Mouse (Mus musculus): ENCODE measurements around the gene Orai1. TPM values are rescaled to one million over a fixed set of nuclear protein-coding genes. Genes with fewer than 3 reads are reported as not detected.

The Orai1 gene
- polyA plus RNA-seq, 1 experiment from 2014 or later = 13.5 TPM

GRCm38 (mm10) chr5:123063141-123063540, 48.3 kb downstream of the Orai1 start:
- H3K9ac ChIP-seq = no peak overlapping the region
- no peaks in the 10 kb centered on the region for H3K9me3 ChIP-seq (replicated peaks)
- ATAC-seq (ENCODE audit: low FRiP score) = no peak
- H3K4me1 ChIP-seq = no peaks in the 10 kb centered on the region; the same call in 1 of the 2 replicates
- H3K36me3 ChIP-seq = no peaks in the 10 kb centered on the region
- H3K4me3 ChIP-seq = no peak overlapping the region
- no peaks in the 10 kb centered on the region for H3K27me3 ChIP-seq
- 88% methylated on average over 3 of the region's 3 CpGs for WGBS
- H3K27ac ChIP-seq = no peak overlapping the region
- no peak overlapping the region for H3K4me2 ChIP-seq (replicated peaks)

GRCm38 (mm10) chr5:123064207-123064606, 49.3 kb downstream of the Orai1 start:
- Histone ChIP-seq H3K27me3 (no peaks in the 10 kb centered on the region), H3K9ac (no peak overlapping the region), H3K9me3 (replicated peaks) (no peaks in the 10 kb centered on the region), H3K27ac (no peak overlapping the region), H3K36me3 (no peaks in the 10 kb centered on the region), H3K4me3 (no peak overlapping the region), H3K4me2 (replicated peaks) (no peak overlapping the region), H3K4me1 (no peaks in the 10 kb centered on the region)
- 35% methylated on average over 6 of the region's 6 CpGs for WGBS
- ATAC-seq (ENCODE audit: low FRiP score) = no peak

- H3K4me3 ChIP-seq = no peak overlapping the region
- no peak overlapping the region for H3K27ac ChIP-seq
- no peak for ATAC-seq (ENCODE audit: low FRiP score)
- no peaks in the 10 kb centered on the region for H3K4me1 ChIP-seq
- no peak overlapping the region for H3K9ac ChIP-seq
- no peaks in the 10 kb centered on the region for H3K27me3 ChIP-seq
- H3K9me3 ChIP-seq (replicated peaks) = no peaks in the 10 kb centered on the region
- WGBS = 27% methylated on average over 6 of the region's 6 CpGs
- H3K4me2 ChIP-seq (replicated peaks) = no peak overlapping the region
- H3K36me3 ChIP-seq = no peaks in the 10 kb centered on the region
Observed at GRCm38 (mm10) chr5:123067395-123067995, 52.6 kb downstream of the Orai1 start.

GRCm38 (mm10) chr5:123068115-123068514, 53.2 kb downstream of the Orai1 start, which contains the start of gene Tmem120b:
Gene Tmem120b, plus strand, starts transcription at chr5:123068415.
- no peak within 1 kb of the TSS for H3K27ac ChIP-seq
- no peaks in the 10 kb centered on the region for H3K4me1 ChIP-seq
- no peak within 1 kb of the TSS for H3K9ac ChIP-seq
- no peak within 1 kb of the TSS for H3K4me3 ChIP-seq
- ATAC-seq (ENCODE audit: low FRiP score) = no peak
- H3K4me2 ChIP-seq (replicated peaks) = no peak within 1 kb of the TSS
- H3K9me3 ChIP-seq (replicated peaks) = no peaks in the 10 kb centered on the region
- WGBS = 92% methylated on average over 12 of the region's 12 CpGs
- H3K27me3 ChIP-seq = no peaks in the 10 kb centered on the region
- no peaks in the 10 kb centered on the region for H3K36me3 ChIP-seq

- Histone ChIP-seq H3K4me2 (replicated peaks) (no peak overlapping the region), H3K36me3 (no peaks in the 10 kb centered on the region), H3K4me3 (no peak overlapping the region), H3K9ac (no peak overlapping the region), H3K9me3 (replicated peaks) (no peaks in the 10 kb centered on the region), H3K27ac (no peak overlapping the region), H3K27me3 (no peaks in the 10 kb centered on the region), H3K4me1 (no peaks in the 10 kb centered on the region)
- no peak for ATAC-seq (ENCODE audit: low FRiP score)
- WGBS = 96% methylated on average over 2 of the region's 2 CpGs
Observed at GRCm38 (mm10) chr5:123068714-123069113, 53.8 kb downstream of the Orai1 start.

- Histone ChIP-seq H3K9ac (peak overlapping the region; percentile 82), H3K9me3 (replicated peaks) (0 out of 2 replicates have a peak, but pooled peaks cover 6% of the 10 kb centered on the region), H3K4me3 (peak overlapping the region; percentile 78), H3K36me3 (no peaks in the 10 kb centered on the region), H3K4me1 (peaks cover 20% of the 10 kb centered on the region), H3K27ac (peak overlapping the region; percentile 46), H3K27me3 (no peaks in the 10 kb centered on the region), H3K4me2 (replicated peaks) (peak overlapping the region; percentile 94)
- 8% methylated on average over 40 of the region's 45 CpGs for WGBS
- peak; percentile 93 for ATAC-seq (ENCODE audit: low FRiP score)
Observed at GRCm38 (mm10) chr5:123075576-123076418, 60.9 kb downstream of the Orai1 start.

- H3K27me3 ChIP-seq = no peaks in the 10 kb centered on the region
- WGBS = 5% methylated on average over 35 of the region's 35 CpGs
- H3K4me1 ChIP-seq = peaks cover 20% of the 10 kb centered on the region
- H3K36me3 ChIP-seq = no peaks in the 10 kb centered on the region
- H3K9me3 ChIP-seq (replicated peaks) = 0 out of 2 replicates have a peak, but pooled peaks cover 6% of the 10 kb centered on the region
- H3K9ac ChIP-seq = peak overlapping the region; percentile 82
- ATAC-seq (ENCODE audit: low FRiP score) = peak; percentile 91
- peak overlapping the region; percentile 78 for H3K4me3 ChIP-seq
- H3K27ac ChIP-seq = peak overlapping the region; percentile 46
- peak overlapping the region; percentile 94 for H3K4me2 ChIP-seq (replicated peaks)
Observed at GRCm38 (mm10) chr5:123076419-123077281, 61.8 kb downstream of the Orai1 start.

- 85% methylated on average over 1 of the region's 1 CpGs for WGBS
- no peak overlapping the region for H3K4me3 ChIP-seq
- no peak overlapping the region for H3K27ac ChIP-seq
- no peaks in the 10 kb centered on the region for H3K36me3 ChIP-seq
- no peak for ATAC-seq (ENCODE audit: low FRiP score)
- no peak overlapping the region for H3K4me2 ChIP-seq (replicated peaks)
- H3K9me3 ChIP-seq (replicated peaks) = 0 out of 2 replicates have a peak, but pooled peaks cover 6% of the 10 kb centered on the region
- H3K27me3 ChIP-seq = no peaks in the 10 kb centered on the region
- peaks cover 23% of the 10 kb centered on the region for H3K4me1 ChIP-seq
- no peak overlapping the region for H3K9ac ChIP-seq
Observed at GRCm38 (mm10) chr5:123079568-123079967, 64.7 kb downstream of the Orai1 start.

GRCm38 (mm10) chr5:123080041-123080440, 65.2 kb downstream of the Orai1 start:
- Histone ChIP-seq H3K9ac (no peak overlapping the region), H3K4me2 (replicated peaks) (no peak overlapping the region), H3K4me1 (peaks cover 23% of the 10 kb centered on the region), H3K9me3 (replicated peaks) (0 out of 2 replicates have a peak, but pooled peaks cover 6% of the 10 kb centered on the region), H3K27ac (no peak overlapping the region), H3K36me3 (no peaks in the 10 kb centered on the region), H3K4me3 (no peak overlapping the region), H3K27me3 (no peaks in the 10 kb centered on the region)
- no peak for ATAC-seq (ENCODE audit: low FRiP score)
- 74% methylated on average over 8 of the region's 8 CpGs for WGBS

Other genes starting within 250 kb of the Orai1 start
- gene Camkk2, start 235.7 kb upstream of the Orai1 start, polyA plus RNA-seq (2016; fragmentation: Nextera tagmentation; extraction: Ambion mirVana) = 48.7 and 50.4 TPM in 2 replicates
- 508 and 529 TPM in 2 replicates for gene Anapc5, start 193.7 kb upstream of the Orai1 start, polyA plus RNA-seq (2016; fragmentation: Nextera tagmentation; extraction: Ambion mirVana)
- 49.9 and 50.7 TPM in 2 replicates for gene Rnf34, start 165.0 kb upstream of the Orai1 start, polyA plus RNA-seq (2016; fragmentation: Nextera tagmentation; extraction: Ambion mirVana)
- gene Kdm2b, start 25.3 kb upstream of the Orai1 start, polyA plus RNA-seq (2016; fragmentation: Nextera tagmentation; extraction: Ambion mirVana) = 112 and 115 TPM in 2 replicates
- 0.35 and 0.73 TPM in 2 replicates for gene Morn3, start 31.9 kb downstream of the Orai1 start, polyA plus RNA-seq (2016; fragmentation: Nextera tagmentation; extraction: Ambion mirVana)
- 14.3 and 17.8 TPM in 2 replicates for gene Tmem120b, start 53.3 kb downstream of the Orai1 start, polyA plus RNA-seq (2016; fragmentation: Nextera tagmentation; extraction: Ambion mirVana)
- gene Rhof, start 117.6 kb downstream of the Orai1 start, polyA plus RNA-seq (2016; fragmentation: Nextera tagmentation; extraction: Ambion mirVana) = 2.6 and 2.8 TPM in 2 replicates
- gene Setd1b, start 127.1 kb downstream of the Orai1 start, polyA plus RNA-seq (2016; fragmentation: Nextera tagmentation; extraction: Ambion mirVana) = 13.8 and 14.3 TPM in 2 replicates
- gene Psmd9, start 154.3 kb downstream of the Orai1 start, polyA plus RNA-seq (2016; fragmentation: Nextera tagmentation; extraction: Ambion mirVana) = 70.2 and 74.6 TPM in 2 replicates
- not detected in 2 replicates for gene Hpd, start 167.7 kb downstream of the Orai1 start, polyA plus RNA-seq (2016; fragmentation: Nextera tagmentation; extraction: Ambion mirVana)
- gene Wdr66, start 237.0 kb downstream of the Orai1 start, polyA plus RNA-seq (2016; fragmentation: Nextera tagmentation; extraction: Ambion mirVana) = 3.7 and 6.0 TPM in 2 replicates